Mouse (Mus musculus): ENCODE data around the gene Tbrg1.

DNA sequence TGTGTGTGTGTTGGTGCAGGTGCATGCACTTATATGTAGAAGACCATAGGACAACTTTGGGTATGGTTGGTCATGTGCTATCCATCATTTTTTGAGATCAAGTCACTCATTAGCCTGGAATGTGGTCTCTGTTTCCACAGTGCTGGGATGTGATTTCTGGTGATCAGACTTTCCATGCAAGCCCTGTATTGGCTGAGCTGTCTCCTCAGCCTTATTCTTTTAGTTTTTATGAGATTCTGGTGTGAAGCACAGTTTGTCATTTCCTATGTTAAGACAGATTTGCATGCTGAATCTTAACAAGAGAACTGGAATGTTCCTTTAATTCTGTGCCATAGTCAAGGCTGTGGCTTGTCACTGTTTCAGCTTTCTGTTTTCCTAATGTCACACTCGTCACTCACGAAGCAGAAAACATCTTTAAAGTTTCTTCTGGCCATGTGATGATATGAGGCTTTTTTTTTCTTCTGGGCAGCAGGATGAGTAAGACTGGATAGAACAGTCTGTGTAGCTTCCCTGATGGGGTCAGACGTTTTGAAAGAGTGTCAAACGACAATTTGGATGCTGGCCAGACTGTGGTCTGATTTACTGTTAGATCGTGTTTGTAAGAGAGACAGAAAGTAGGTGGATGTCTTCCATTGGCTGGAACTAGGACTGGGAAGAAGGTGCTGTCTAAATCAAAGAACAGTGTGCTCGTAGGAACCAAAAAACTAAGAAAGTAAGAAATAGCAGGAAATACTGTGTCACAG, 20.1 kb downstream of the Tbrg1 start:
- TF ChIP-seq EP300 (IDR thresholded peaks at IDR 0.05; ENCODE audit: low read depth) (no peak), CTCF (IDR thresholded peaks at IDR 0.05; ENCODE audit: low read depth) (no peak)

Measured in heart, postnatal 0 days (tissue).